Comparison of ENCODE assay signal across 8 mouse cellular contexts in the genomic region with DNA sequence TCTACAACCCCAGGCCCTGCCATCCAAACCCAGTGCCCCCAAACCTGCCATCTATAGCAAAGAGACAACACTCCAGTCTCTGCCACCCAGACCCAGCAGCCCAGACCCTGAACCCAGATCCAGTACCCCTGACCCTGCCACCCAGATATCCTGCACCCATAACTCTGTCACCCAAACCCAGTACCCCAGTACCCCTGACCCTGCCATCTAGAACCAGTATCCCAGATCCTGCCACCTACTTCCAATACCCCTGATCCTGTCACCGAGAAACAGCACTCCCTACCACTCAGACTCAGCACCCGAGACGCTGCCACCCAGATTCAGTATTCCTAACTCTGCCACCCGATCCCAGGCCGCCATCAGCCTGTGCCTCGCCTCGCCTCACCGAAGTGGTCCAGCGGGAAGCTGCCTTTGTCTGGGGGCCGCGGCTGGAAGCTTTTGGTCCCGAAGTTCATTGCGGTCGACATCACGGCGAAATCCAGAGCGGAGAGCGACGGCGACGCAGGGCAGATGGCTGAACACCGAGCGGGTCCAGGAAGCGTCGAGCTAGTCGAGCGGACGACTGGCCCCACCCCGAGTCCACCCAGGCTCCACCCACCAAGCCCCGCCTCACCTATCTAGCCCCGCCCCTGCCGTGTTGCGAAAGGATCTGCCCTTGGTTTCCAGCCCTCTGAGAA. TPM values are rescaled to one million over a fixed set of nuclear protein-coding genes. Genes with fewer than 3 reads are reported as not detected.
A peak's percentile ranks its signal among the peaks of the same experiment; 100 is the strongest.
DNase-seq lines count a peak whose midpoint lies in the region; ATAC-seq and TF ChIP-seq lines count a peak whose summit lies in the region.

No protein-coding gene starts in this region.

- DNase-seq in CD4-positive, CD25-positive, alpha-beta regulatory T cell, adult 2 months (ENCODE audit: low read depth, low spot score): peak; percentile 95
- peak; percentile 37 for DNase-seq in fat pad, adult 2 months (ENCODE audit: extremely low read depth, low read depth, low spot score)
- DNase-seq in kidney, postnatal 14 days: peak; percentile 96
- DNase-seq in liver, embryonic 14.5 days (ENCODE audit: low read depth in 3 of 3, low spot score in 3 of 3): peak; percentile 86 to 89 (median 88)
- DNase-seq in neural tube, embryonic 11.5 days (ENCODE audit: low spot score): peak; percentile 94
- DNase-seq in stomach, postnatal 0 days (ENCODE audit: low spot score): peak; percentile 98

- WGBS in heart, embryonic 14.5 days: under 1% methylated on average over 33 of the region's 33 CpGs
- WGBS in liver, embryonic 14.5 days (ENCODE audit: insufficient replicate concordance): under 1% methylated on average over 33 of the region's 33 CpGs
- under 1% methylated on average over 33 of the region's 33 CpGs for whole genome bisulfite sequencing in neural tube, embryonic 11.5 days
- under 1% methylated on average over 33 of the region's 33 CpGs for WGBS in stomach, postnatal 0 days

- H3K4me1 ChIP-seq in brown adipose tissue, adult 24 weeks (ENCODE audit: control insufficient read depth, insufficient read depth, insufficient read length, low read length): peaks cover 4% of the 10 kb centered on the region; the same call in 1 of the 2 replicates
- peaks cover 9 to 14% of the 10 kb centered on the region in 2 experiments for H3K4me1 ChIP-seq in heart, embryonic 14.5 days (ENCODE audit: control insufficient read depth in 2 of 2, insufficient read depth in 2 of 2, low read length in 2 of 2)
- peaks cover 13 to 23% of the 10 kb centered on the region in 2 experiments for H3K4me1 ChIP-seq in liver, embryonic 14.5 days (replicated peaks; ENCODE audit: control insufficient read depth in 2 of 2, insufficient read depth in 2 of 2, low read length in 1 of 2)
- H3K4me1 ChIP-seq in neural tube, embryonic 11.5 days (ENCODE audit: control insufficient read depth, insufficient read depth, low read length): peaks cover 4% of the 10 kb centered on the region
- peaks cover 6% of the 10 kb centered on the region; the same call in 1 of the 2 replicates for H3K4me1 ChIP-seq in stomach, postnatal 0 days (replicated peaks; ENCODE audit: control insufficient read depth, insufficient read depth)

- no peak for TF ChIP-seq CTCF in liver, embryonic 14.5 days (IDR thresholded peaks at IDR 0.05; ENCODE audit: low read depth)
- TF ChIP-seq CTCF in stomach, postnatal 0 days (IDR thresholded peaks at IDR 0.05; ENCODE audit: low read depth): no peak

- H3K4me2 ChIP-seq in heart, embryonic 14.5 days (ENCODE audit: low read length): peak overlapping the region; percentile 97
- H3K4me2 ChIP-seq in liver, embryonic 14.5 days (ENCODE audit: low read depth): peak overlapping the region; percentile 85
- peak overlapping the region; percentile 94 for H3K4me2 ChIP-seq in neural tube, embryonic 11.5 days (ENCODE audit: low read depth)
- H3K4me2 ChIP-seq in stomach, postnatal 0 days (replicated peaks; ENCODE audit: low read depth): peak overlapping the region; percentile 95

- peak overlapping the region; percentile 94 for H3K9ac ChIP-seq in heart, embryonic 14.5 days (ENCODE audit: low read length)
- H3K9ac ChIP-seq in liver, embryonic 14.5 days (replicated peaks): peak overlapping the region; percentile 86
- H3K9ac ChIP-seq in neural tube, embryonic 11.5 days (ENCODE audit: low read length): peak overlapping the region; percentile 90
- H3K9ac ChIP-seq in stomach, postnatal 0 days (ENCODE audit: low read length): peak overlapping the region; percentile 87

- peak; percentile 91 for ATAC-seq in heart, embryonic 14.5 days (ENCODE audit: insufficient number of reproducible peaks, insufficient read depth, low FRiP score, low read depth)
- ATAC-seq in liver, embryonic 14.5 days (ENCODE audit: insufficient read depth): peak; percentile 89
- peak; percentile 88 for ATAC-seq in neural tube, embryonic 11.5 days (ENCODE audit: insufficient read depth, low FRiP score, low TSS enrichment)
- ATAC-seq in stomach, postnatal 0 days (ENCODE audit: low FRiP score, low TSS enrichment): peak; percentile 89

- H3K27me3 ChIP-seq in heart, embryonic 14.5 days (ENCODE audit: control insufficient read depth, insufficient read depth, low read length): 0 out of 2 replicates have a peak, but pooled peaks cover 12% of the 10 kb centered on the region
- no peaks in the 10 kb centered on the region for H3K27me3 ChIP-seq in liver, embryonic 14.5 days (ENCODE audit: control insufficient read depth, insufficient read depth, low read length)
- no peaks in the 10 kb centered on the region for H3K27me3 ChIP-seq in neural tube, embryonic 11.5 days (ENCODE audit: control insufficient read depth, insufficient read depth, low read length)
- no peaks in the 10 kb centered on the region for H3K27me3 ChIP-seq in stomach, postnatal 0 days (ENCODE audit: control insufficient read depth, insufficient read depth, low read length)

- peaks cover 30% of the 10 kb centered on the region for H3K36me3 ChIP-seq in heart, embryonic 14.5 days (ENCODE audit: control insufficient read depth, insufficient read depth, low read length)
- H3K36me3 ChIP-seq in liver, embryonic 14.5 days (replicated peaks; ENCODE audit: control insufficient read depth, insufficient read depth, low read depth): peaks cover 15% of the 10 kb centered on the region
- H3K36me3 ChIP-seq in neural tube, embryonic 11.5 days (ENCODE audit: control insufficient read depth, insufficient read depth, low read length): peaks cover 13% of the 10 kb centered on the region
- H3K36me3 ChIP-seq in stomach, postnatal 0 days (ENCODE audit: control insufficient read depth, insufficient read depth, low read length): peaks cover 9% of the 10 kb centered on the region; the same call in 1 of the 2 replicates

- H3K9me3 ChIP-seq in heart, embryonic 14.5 days (ENCODE audit: control insufficient read depth, low read length): no peaks in the 10 kb centered on the region
- H3K9me3 ChIP-seq in liver, embryonic 14.5 days (ENCODE audit: control insufficient read depth, low read length): no peaks in the 10 kb centered on the region
- no peaks in the 10 kb centered on the region for H3K9me3 ChIP-seq in neural tube, embryonic 11.5 days (ENCODE audit: control insufficient read depth, low read length)
- no peaks in the 10 kb centered on the region for H3K9me3 ChIP-seq in stomach, postnatal 0 days (ENCODE audit: control insufficient read depth, low read length)

- TF ChIP-seq EP300 in liver, embryonic 14.5 days (IDR thresholded peaks at IDR 0.05; ENCODE audit: low read depth): no peak
- TF ChIP-seq EP300 in stomach, postnatal 0 days (optimal IDR thresholded peaks at IDR 0.05): no peak

- peak overlapping the region; percentile 96 for H3K4me3 ChIP-seq in brown adipose tissue, adult 24 weeks (ENCODE audit: insufficient read depth, low read depth, low read length)
- peak overlapping the region; percentile 84 to 85 for H3K4me3 ChIP-seq in heart, embryonic 14.5 days (ENCODE audit: control insufficient read depth in 1 of 2, insufficient read depth in 1 of 2, low read depth in 1 of 2, low read length in 2 of 2)
- peak overlapping the region; percentile 78 to 93 for H3K4me3 ChIP-seq in liver, embryonic 14.5 days (ENCODE audit: insufficient read depth in 1 of 2, low read depth in 2 of 2, low read length in 2 of 2)
- H3K4me3 ChIP-seq in neural tube, embryonic 11.5 days (ENCODE audit: low read depth, low read length): peak overlapping the region; percentile 83
- H3K4me3 ChIP-seq in stomach, postnatal 0 days (ENCODE audit: low read depth, low read length): peak overlapping the region; percentile 91

- H3K27ac ChIP-seq in brown adipose tissue, adult 24 weeks (replicated peaks; ENCODE audit: low read depth, low read length): peak overlapping the region; percentile 94
- H3K27ac ChIP-seq in heart, embryonic 14.5 days (replicated peaks in 1 of 2; ENCODE audit: control insufficient read depth in 1 of 2, insufficient read depth in 1 of 2, low read depth in 2 of 2, low read length in 2 of 2): peak overlapping the region; percentile 58 to 79
- H3K27ac ChIP-seq in liver, embryonic 14.5 days: peak overlapping the region; percentile 50
- 0 out of 2 replicates have a peak overlapping the region, but pooled peaks have one; percentile 39 for H3K27ac ChIP-seq in neural tube, embryonic 11.5 days (ENCODE audit: low read depth, low read length)
- H3K27ac ChIP-seq in stomach, postnatal 0 days (replicated peaks): peak overlapping the region; percentile 87

RNA-seq across cellular contexts. Expression of a gene that starts 6.4 kb away (rescaled TPM):
- polyA plus RNA-seq in brown adipose tissue, adult 24 weeks (2012; ENCODE audit: insufficient read depth, insufficient read length, missing spikeins): 250 and 278 TPM in 2 replicates
- polyA plus RNA-seq in heart, embryonic 14.5 days (2014; fragmentation: Nextera tagmentation; extraction: Ambion mirVana): 89.4 and 91.8 TPM in 2 replicates
- polyA plus RNA-seq in liver, embryonic 14.5 days (2012; rRNA removed): 22.6 and 23.3 TPM in 2 replicates
- 61.4 and 62.3 TPM in 2 replicates for polyA plus RNA-seq in liver, embryonic 14.5 days (2014; fragmentation: Nextera tagmentation; extraction: Ambion mirVana)
- 141 and 142 TPM in 2 replicates for polyA plus RNA-seq in neural tube, embryonic 11.5 days (2014; fragmentation: Nextera tagmentation; extraction: Ambion mirVana)
- polyA plus RNA-seq in stomach, postnatal 0 days (2015; fragmentation: Nextera tagmentation; extraction: Ambion mirVana): 109 and 114 TPM in 2 replicates

RNA-seq across cellular contexts. Expression of a gene that starts 7.6 kb away (rescaled TPM):
- polyA plus RNA-seq in brown adipose tissue, adult 24 weeks (2012; ENCODE audit: insufficient read depth, insufficient read length, missing spikeins): not detected in 2 replicates
- polyA plus RNA-seq in heart, embryonic 14.5 days (2014; fragmentation: Nextera tagmentation; extraction: Ambion mirVana): not detected in 2 replicates
- 0.03 and 0.05 TPM in 2 replicates for polyA plus RNA-seq in liver, embryonic 14.5 days (2012; rRNA removed)
- not detected in 2 replicates for polyA plus RNA-seq in liver, embryonic 14.5 days (2014; fragmentation: Nextera tagmentation; extraction: Ambion mirVana)
- not detected in 2 replicates for polyA plus RNA-seq in neural tube, embryonic 11.5 days (2014; fragmentation: Nextera tagmentation; extraction: Ambion mirVana)
- polyA plus RNA-seq in stomach, postnatal 0 days (2015; fragmentation: Nextera tagmentation; extraction: Ambion mirVana): 4.8 and 8.5 TPM in 2 replicates

RNA-seq across cellular contexts. Expression of a gene that starts 19.4 kb away (rescaled TPM):
- polyA plus RNA-seq in brown adipose tissue, adult 24 weeks (2012; ENCODE audit: insufficient read depth, insufficient read length, missing spikeins): 14.9 and 20.4 TPM in 2 replicates
- polyA plus RNA-seq in heart, embryonic 14.5 days (2014; fragmentation: Nextera tagmentation; extraction: Ambion mirVana): 1.8 and 2.3 TPM in 2 replicates
- polyA plus RNA-seq in liver, embryonic 14.5 days (2012; rRNA removed): 3.0 and 3.1 TPM in 2 replicates
- polyA plus RNA-seq in liver, embryonic 14.5 days (2014; fragmentation: Nextera tagmentation; extraction: Ambion mirVana): 2.2 and 2.7 TPM in 2 replicates
- 7.7 and 8.4 TPM in 2 replicates for polyA plus RNA-seq in neural tube, embryonic 11.5 days (2014; fragmentation: Nextera tagmentation; extraction: Ambion mirVana)
- polyA plus RNA-seq in stomach, postnatal 0 days (2015; fragmentation: Nextera tagmentation; extraction: Ambion mirVana): 13.8 and 14.9 TPM in 2 replicates

RNA-seq across cellular contexts. Expression of a gene that starts 32.7 kb away (rescaled TPM):
- 18.1 and 19.7 TPM in 2 replicates for polyA plus RNA-seq in brown adipose tissue, adult 24 weeks (2012; ENCODE audit: insufficient read depth, insufficient read length, missing spikeins)
- polyA plus RNA-seq in heart, embryonic 14.5 days (2014; fragmentation: Nextera tagmentation; extraction: Ambion mirVana): 9.3 and 9.5 TPM in 2 replicates
- polyA plus RNA-seq in liver, embryonic 14.5 days (2012; rRNA removed): 14.6 and 14.7 TPM in 2 replicates
- polyA plus RNA-seq in liver, embryonic 14.5 days (2014; fragmentation: Nextera tagmentation; extraction: Ambion mirVana): 18.4 and 20.1 TPM in 2 replicates
- 2.4 TPM in 2 replicates for polyA plus RNA-seq in neural tube, embryonic 11.5 days (2014; fragmentation: Nextera tagmentation; extraction: Ambion mirVana)
- 3.5 TPM in 2 replicates for polyA plus RNA-seq in stomach, postnatal 0 days (2015; fragmentation: Nextera tagmentation; extraction: Ambion mirVana)

Comparison
In these comparisons a context has a peak if more than half of its experiments do, and no peak if none do; other contexts are left out.
1. Peak in every context shown above with its lines: DNase-seq, ATAC-seq, H3K4me3 ChIP-seq and H3K27ac ChIP-seq.
2. DNase-seq: peak in every context shown above with its lines; median percentile 98 in stomach, postnatal 0 days; 96 in kidney, postnatal 14 days; 95 in CD4-positive, CD25-positive, alpha-beta regulatory T cell, adult 2 months; 94 in neural tube, embryonic 11.5 days; 88 in liver, embryonic 14.5 days; 37 in fat pad, adult 2 months.
3. H3K27ac ChIP-seq: peak in every context shown above with its lines; median percentile 94 in brown adipose tissue, adult 24 weeks; 87 in stomach, postnatal 0 days; 68 in heart, embryonic 14.5 days; 50 in liver, embryonic 14.5 days; 39 in neural tube, embryonic 11.5 days.